Mouse (Mus musculus) layer of hippocampus, adult 18-20 months (tissue): ENCODE measurements at regions not wholly inside any gene's neighbourhood (a gene's known extent, or its start where the extent isn't known, plus 50 kb on each side); places are given as distances from the start of the nearest gene placed in this dataset.

ENCODE experiments used
- DNase-seq, 2 experiments: peaks; one replicate each; pipeline ENCODE4 v3.0.0; 2022; ENCODE audit warnings: low spot score in 2 of 2

- DNase-seq: no peak
These were observed 839.4 kb downstream of the Stpg2 start for GRCm38 (mm10) chr3:140044898-140045297.

DNA sequence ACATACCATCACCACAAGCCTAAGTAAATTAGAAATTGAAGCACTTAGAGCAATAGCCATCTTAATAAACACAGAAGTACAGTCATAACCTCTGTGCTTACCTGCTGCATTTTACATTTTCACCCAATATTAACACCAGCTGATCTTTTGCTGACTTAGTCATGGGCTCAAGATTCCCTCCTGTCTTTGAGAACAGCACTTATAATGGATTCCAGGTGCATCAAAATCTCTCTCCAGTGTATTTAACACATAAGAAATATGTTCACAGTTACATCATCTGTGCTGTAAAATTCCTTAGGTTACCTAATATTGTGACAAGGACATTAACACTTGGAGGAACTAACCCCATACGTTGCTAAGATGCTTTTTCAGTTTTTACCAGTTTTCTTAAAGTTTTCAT, 849.1 kb downstream of the Stpg2 start:
- no peak for DNase-seq

GRCm38 (mm10) chr3:140057962-140058631, 852.6 kb downstream of the Stpg2 start:
- DNase-seq: no peak

GRCm38 (mm10) chr3:140059102-140059501, 853.6 kb downstream of the Stpg2 start:
- DNase-seq: no peak

- no peak for DNase-seq
These were observed 854.1 kb downstream of the Stpg2 start for GRCm38 (mm10) chr3:140059522-140060110.

DNA sequence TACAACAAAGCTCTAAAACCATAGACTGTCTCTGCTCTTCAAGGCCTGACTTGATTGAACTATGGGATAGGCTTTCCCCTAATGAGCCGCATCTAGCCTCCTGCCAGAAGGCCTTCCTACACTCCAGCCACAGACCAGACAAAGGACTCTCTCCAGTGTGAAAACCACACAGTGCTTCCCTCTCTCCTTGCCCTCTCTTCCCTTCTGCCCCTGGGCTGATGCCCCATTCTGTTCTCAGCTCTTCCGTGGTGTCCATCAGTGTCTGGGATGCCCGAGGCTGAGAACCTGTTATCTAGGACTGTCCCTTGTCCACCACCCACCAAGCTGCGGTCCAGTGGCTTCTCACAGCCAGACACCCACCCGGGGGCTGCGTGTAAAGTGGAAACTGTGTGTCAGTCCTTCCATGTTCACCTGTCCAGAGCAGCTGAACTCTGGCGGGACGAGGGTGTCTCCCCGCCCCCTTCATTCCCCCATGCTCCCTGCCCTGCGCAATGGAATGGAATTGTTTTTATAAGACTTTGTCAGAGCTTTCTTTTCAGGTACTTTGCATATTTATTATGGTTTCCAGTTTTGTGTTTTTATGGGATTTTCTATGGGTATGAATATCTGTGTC, 856.4 kb downstream of the Stpg2 start:
- DNase-seq: no peak

GRCm38 (mm10) chr3:140062880-140063279, 857.4 kb downstream of the Stpg2 start:
- DNase-seq: no peak

DNA sequence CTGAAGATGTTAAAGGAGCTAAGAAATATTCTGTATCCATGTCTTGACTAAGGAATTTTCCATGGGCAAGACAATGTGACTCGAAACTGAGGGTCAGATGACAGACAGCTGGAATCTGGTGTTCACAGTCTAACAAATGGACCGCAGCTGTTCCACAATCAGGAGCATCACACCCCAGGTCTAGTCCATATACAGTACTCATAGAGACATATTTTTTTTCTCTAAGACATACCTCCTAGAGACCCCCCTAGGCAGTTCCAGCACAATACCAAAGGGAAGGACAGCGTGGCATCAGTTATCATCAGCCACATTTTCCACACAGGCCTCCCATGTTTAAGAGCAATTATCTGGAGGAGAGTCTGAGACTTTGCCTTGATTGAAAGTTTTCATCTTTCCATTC, 878.8 kb downstream of the Stpg2 start:
- DNase-seq: no peak

GRCm38 (mm10) chr3:140085385-140085784, 879.9 kb downstream of the Stpg2 start:
- DNase-seq: peak in 1 of 2 experiments; percentile 22

GRCm38 (mm10) chr3:140088019-140088418, 882.5 kb downstream of the Stpg2 start:
- DNase-seq: no peak

DNA sequence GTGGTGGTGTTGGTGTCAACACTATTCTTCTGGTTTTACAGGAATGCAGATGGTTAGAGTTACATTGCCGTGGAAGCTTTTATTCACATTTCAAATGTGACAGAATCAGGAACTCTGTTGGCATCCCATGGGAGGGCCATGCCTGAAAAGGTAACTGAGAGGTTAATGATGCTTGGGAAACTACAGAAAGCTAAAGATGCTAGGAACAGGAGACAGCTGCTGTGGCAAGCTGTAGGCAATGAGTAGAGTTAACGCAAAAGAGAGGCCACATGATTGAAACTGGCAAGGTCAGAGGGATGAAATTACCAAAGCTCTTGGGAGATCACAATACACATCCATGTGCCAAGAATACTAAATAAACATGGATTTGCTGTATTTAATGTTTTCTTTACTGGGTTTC, 886.4 kb downstream of the Stpg2 start:
- DNase-seq: no peak

DNA sequence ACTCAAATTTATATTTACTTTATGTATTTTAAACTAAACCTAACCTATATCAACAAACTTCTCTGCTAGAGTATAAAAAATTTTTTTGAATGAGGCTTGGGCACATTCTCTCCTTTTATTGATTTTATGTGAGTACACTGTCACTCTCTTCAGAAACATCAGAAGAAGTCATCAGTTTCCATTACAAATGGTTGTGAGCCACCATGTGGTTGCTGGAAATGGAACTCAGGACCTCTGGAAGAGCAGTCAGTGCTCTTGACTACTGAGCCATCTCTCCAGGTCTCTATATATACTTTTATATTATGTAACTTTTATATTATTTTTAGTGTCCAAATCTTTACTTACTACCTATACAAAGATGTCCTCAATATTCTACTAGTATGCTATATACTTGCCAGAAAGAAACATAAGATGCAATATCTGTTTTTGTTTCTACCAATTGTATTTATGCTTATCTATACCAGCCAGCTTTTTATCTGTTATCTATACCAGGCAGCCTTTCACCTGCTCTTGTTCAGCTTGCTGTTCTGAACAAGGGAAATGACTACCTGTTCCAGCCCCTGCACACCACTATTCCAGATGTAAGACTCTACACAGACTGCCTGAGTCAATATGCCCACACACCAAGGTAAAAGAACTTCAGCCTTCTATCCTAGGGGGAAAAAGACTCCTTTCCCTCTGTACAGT, 891.5 kb downstream of the Stpg2 start:
- no peak for DNase-seq

DNA sequence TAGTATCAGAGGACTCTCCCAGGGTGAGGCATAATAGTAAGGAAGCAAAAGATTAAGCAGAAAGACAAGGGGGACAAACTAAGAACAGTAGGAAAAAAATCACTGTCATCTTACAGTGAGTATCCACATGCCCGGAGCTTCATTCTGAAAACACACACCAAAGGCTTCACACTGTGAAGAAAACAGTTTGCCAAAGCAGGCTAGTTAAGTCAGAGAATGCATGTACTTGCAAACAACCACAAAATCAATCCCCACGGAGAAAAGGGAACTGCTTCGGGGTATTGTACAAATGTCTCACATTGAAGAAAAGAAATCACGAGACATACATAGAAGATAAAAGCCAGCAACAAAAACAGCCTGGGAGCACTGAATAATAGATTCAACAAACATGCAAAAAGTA, 903.9 kb downstream of the Stpg2 start:
- no peak for DNase-seq

DNA sequence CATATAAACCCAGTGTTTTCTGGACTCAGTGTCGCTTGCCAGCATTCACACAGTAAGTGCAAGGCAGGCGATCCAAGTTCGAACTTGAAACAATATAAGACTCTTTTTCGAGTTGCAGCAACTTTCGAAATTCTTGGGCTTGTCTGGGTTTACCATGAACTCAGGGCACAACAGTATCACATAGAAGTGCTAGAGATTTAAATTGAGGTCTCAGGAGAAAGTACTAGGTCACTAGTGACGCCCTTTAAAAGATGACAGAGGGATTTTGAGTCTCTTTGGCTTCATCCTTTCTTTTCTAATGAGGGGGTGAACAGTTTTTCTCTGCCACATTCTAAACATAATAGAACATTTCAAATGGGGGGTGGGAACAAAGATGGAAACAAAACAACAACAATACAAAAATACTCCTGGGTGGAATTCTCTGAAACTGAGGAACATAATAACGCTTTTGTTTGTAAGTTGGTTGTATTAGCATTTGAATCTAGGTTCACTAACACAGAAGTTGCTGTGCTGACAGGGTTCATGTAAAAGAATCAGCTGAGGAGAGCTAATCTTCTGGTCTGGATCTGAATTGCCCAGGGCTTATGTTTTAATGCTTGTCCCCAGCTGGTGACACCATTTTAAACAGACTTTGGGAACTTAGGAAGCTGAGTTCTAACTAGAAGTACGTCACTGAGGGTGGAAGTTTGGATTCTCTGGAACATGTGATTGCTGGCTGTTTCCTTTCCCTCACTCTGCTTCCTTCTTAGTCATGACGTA, 906.1 kb downstream of the Stpg2 start:
- no peak for DNase-seq

DNA sequence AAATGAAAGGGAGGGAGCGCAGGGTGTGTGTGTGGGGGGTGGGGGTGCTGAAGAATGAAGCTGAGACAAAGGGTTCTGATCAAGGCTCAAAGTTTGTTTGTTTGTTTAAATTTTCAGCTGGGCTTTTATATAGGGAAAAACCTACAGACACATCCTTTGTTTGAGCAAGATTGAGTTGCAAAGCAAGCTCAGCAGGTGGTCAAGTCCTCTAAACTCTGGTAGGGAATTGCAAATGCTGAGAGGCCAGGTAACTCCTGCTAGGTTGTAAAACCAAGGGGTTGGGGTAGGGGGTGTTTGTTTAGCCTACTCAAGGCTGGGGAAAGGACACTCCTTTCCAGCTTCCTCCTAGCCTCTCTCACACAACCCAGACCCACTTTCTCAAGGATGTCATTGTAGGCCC, 909.6 kb downstream of the Stpg2 start:
- DNase-seq: no peak

DNA sequence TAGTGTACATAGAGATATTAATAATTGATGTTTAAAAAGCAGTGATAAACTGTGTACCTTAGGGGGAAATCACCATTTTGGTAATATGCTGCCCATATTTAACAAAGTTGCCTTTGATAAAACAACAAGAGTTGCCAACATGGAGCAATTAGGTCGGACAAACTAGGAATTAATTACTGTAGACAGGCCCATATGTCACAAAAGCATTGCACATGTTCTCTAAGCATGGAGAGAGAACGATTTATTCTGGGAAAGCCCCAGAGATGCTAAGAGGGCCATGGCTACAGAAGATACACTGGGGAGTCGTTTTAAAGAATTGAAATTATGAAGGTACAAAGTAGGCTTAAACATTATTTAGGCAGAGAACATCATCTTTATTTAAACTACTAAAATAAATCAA, 921.8 kb downstream of the Stpg2 start:
- peak in 1 of 2 experiments; percentile 15 for DNase-seq

GRCm38 (mm10) chr3:140129065-140129778, 923.7 kb downstream of the Stpg2 start:
- DNase-seq: no peak

- no peak for DNase-seq
These were observed 938.4 kb downstream of the Stpg2 start for GRCm38 (mm10) chr3:140143900-140144299.

DNA sequence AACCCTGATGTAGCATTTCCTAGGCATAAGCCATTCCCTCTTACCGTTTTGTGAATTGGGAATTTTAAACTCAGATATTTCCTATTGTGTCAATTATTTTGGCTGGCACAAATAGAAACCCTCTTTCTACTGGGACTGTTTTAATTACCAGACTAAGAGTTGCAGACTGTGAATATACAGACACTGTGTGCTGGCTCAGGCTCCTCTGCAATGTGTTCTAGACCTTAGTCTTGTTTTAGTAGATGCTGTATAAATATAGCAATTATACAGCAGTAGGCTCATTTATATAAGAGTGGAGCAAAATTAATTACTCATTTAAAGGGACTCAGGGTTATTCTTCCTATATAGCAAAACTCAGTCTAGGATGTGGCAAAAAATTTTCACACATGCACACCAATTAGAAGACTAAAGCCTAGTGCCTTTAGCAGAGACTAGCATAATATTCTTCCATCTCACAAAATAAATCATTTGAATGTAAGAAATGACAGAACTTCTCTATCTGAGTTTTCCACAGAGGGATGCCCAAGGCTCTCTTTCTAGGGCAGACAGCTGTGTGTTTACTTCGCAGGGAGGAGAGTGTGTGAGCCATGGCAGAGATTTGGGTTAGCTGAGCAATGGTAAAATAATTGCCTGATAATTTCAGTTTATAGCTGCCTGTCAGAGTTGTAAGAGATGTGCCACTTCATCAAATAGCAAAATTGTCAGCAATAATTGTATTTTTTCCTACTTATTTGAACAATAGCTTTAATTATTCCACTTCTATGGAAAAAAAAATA, 941.9 kb downstream of the Stpg2 start:
- peak in 1 of 2 experiments; percentile 36 for DNase-seq

DNA sequence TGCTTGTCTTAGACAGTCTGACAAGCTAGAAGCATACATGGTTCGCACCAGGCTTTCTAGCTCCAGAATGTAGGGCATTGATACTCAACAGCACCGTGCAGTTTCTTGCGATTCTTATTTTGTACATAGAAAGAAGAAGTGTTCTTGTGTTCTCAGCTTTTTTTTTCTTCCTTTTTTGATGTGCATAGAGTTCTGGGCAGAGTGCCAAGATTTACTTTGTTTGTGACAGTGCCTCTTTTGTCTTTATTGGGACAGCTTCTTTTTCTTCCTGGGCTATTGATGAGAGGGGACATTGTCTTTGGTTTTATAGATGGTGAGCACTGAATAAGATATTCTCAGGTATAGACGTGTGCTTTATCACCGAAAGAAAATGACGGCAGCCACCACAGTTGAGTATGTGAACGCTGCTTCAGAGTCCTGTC, 945.0 kb downstream of the Stpg2 start:
- DNase-seq: peak in 1 of 2 experiments; percentile 46
